In the genomic region with DNA sequence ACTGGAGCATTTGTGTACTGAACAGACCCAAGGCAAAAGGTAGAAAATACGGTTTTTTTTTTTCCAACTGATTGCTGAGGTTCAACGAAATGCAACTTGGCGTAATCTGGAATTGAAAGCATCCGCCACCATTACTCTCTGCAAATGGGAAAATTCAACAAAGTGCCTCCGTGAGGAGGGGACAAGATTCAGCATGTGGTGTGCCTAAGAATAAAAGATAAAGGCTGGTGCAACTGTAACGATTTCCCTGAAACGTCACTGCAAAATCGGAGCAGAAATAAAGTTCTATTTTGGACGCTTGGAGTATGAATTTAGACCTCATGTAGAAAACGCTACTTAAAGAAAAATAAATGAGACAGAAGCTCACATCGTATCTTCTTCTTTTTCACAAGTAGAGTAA, we compare ENCODE assay signal across 12 mouse cellular contexts.
"Had no signal": no experiment of that assay in that cellular context is flagged by ENCODE, and none has a peak within 500 bp of the region (broad histone marks: within the 10 kb centered on the region; RNA-seq: fewer than 3 reads in every experiment).

No protein-coding gene starts in this region.

- DNase-seq: kidney, adult 8-10 months; kidney, postnatal 36 days; layer of hippocampus, adult 9-11 months; layer of hippocampus, postnatal 36 days; lung, adult 2 months; lung, postnatal 4 days; midbrain, embryonic 14.5 days; spleen, adult 18-20 months; thymus, postnatal 36 days had no signal

- ATAC-seq: inflammation-experienced regulatory T-cells, adult 6 months; intestine, postnatal 0 days; lung, postnatal 0 days had no signal
